Mouse (Mus musculus) left cerebral cortex, adult 8-10 months (tissue): ENCODE measurements around the gene Pgap3. TPM values are rescaled to one million over a fixed set of nuclear protein-coding genes. Genes with fewer than 3 reads are reported as not detected.

Experiments used
- total RNA-seq, 4 experiments: library from RNA; stranded (reverse); gene quantifications; 2 replicates each; pipeline ENCODE4 v1.2.4; 2022

The Pgap3 gene
- total RNA-seq, 4 experiments from 2014 or later, result 8.5 to 11.1 (median 9.9) TPM

Other genes starting within 250 kb of the Pgap3 start
- gene Med1, start 207.2 kb downstream of the Pgap3 start, total RNA-seq, result 10 to 100 TPM; 41.3 to 50.8 (median 46.0) TPM
- 10 to 100 TPM; 36.6 to 42.6 (median 39.3) TPM for gene Cdk12, start 197.4 kb downstream of the Pgap3 start, total RNA-seq
- gene Neurod2, start 70.8 kb downstream of the Pgap3 start, total RNA-seq, result 10 to 100 TPM; 54.9 to 63.3 (median 60.4) TPM
- 100 to 1,000 TPM; 502 to 655 (median 573) TPM for gene Ppp1r1b, start 52.1 kb downstream of the Pgap3 start, total RNA-seq
- gene Stard3, start 42.1 kb downstream of the Pgap3 start, total RNA-seq, result 10 to 100 TPM; 35.7 to 40.8 (median 38.3) TPM
- gene Tcap, start 16.7 kb downstream of the Pgap3 start, total RNA-seq, result 10 to 100 TPM in 2 of 4 experiments, 1 to 10 TPM in 2; 8.2 to 16.6 (median 12.1) TPM
- 1 to 10 TPM in 2 of 4 experiments, under 1 TPM in 2; 0.65 to 1.7 (median 0.96) TPM for gene Pnmt, start 14.0 kb downstream of the Pgap3 start, total RNA-seq
- 1 to 10 TPM; 2.0 to 2.6 (median 2.3) TPM for gene Erbb2, start 12.0 kb upstream of the Pgap3 start, total RNA-seq
- 100 to 1,000 TPM in 2 of 4 experiments, 10 to 100 TPM in 2; 93.7 to 114 (median 102) TPM for gene Mien1, start 38.5 kb upstream of the Pgap3 start, total RNA-seq
- 1 to 10 TPM; 3.6 to 5.1 (median 4.7) TPM for gene Grb7, start 45.9 kb upstream of the Pgap3 start, total RNA-seq
- under 1 TPM; 0.23 to 0.76 (median 0.52) TPM for gene Ikzf3, start 145.5 kb upstream of the Pgap3 start, total RNA-seq
- gene Zpbp2, start 150.6 kb upstream of the Pgap3 start, total RNA-seq, result not detected
- 10 to 100 TPM; 43.6 to 47.0 (median 45.1) TPM for gene Ormdl3, start 186.9 kb upstream of the Pgap3 start, total RNA-seq
- gene Lrrc3c, start 197.8 kb upstream of the Pgap3 start, total RNA-seq, result not detected
- gene Gm12355, start 225.2 kb upstream of the Pgap3 start, total RNA-seq, result 10 to 100 TPM; 11.8 to 14.5 (median 13.1) TPM
- under 1 TPM in 2 of 4 experiments, not detected in 2; 0.23 TPM for gene Gsdma3, start 225.9 kb upstream of the Pgap3 start, total RNA-seq
- not detected for gene Gsdma2, start 246.3 kb upstream of the Pgap3 start, total RNA-seq